Mouse (Mus musculus): Measurements from ENCODE around the gene Rnf169.
"Not testable (repeated sequence)": the region's sequence is repeated elsewhere in the genome, so short reads cannot be mapped to it uniquely, and the experiment has no call there.

Gene Rnf169

GRCm38 (mm10) chr7:99979546-99980131, 609 bp downstream of the Rnf169 start:
- peak; percentile 21 for DNase-seq (ENCODE audit: low spot score)

GRCm38 (mm10) chr7:99979081-99979480, 1.2 kb downstream of the Rnf169 start:
- DNase-seq (ENCODE audit: low spot score): no peak

GRCm38 (mm10) chr7:99978041-99978440, 2.2 kb downstream of the Rnf169 start:
- no peak for DNase-seq (ENCODE audit: low spot score)

- DNase-seq (ENCODE audit: low spot score): no peak
Observed at GRCm38 (mm10) chr7:99975819-99976575, 4.3 kb downstream of the Rnf169 start.

- no peak for DNase-seq (ENCODE audit: low spot score)
Observed at GRCm38 (mm10) chr7:99974208-99974970, 5.9 kb downstream of the Rnf169 start.

- not testable (repeated sequence) for DNase-seq (ENCODE audit: low spot score)
Observed at GRCm38 (mm10) chr7:99972912-99973311, 7.3 kb downstream of the Rnf169 start.

GRCm38 (mm10) chr7:99971926-99972325, 8.3 kb downstream of the Rnf169 start:
- no peak for DNase-seq (ENCODE audit: low spot score)

GRCm38 (mm10) chr7:99969151-99969550, 11.1 kb downstream of the Rnf169 start:
- DNase-seq (ENCODE audit: low spot score): no peak

GRCm38 (mm10) chr7:99966011-99966721, 14.1 kb downstream of the Rnf169 start:
- no peak for DNase-seq (ENCODE audit: low spot score)

GRCm38 (mm10) chr7:99965020-99965841, 15.0 kb downstream of the Rnf169 start:
- no peak for DNase-seq (ENCODE audit: low spot score)

GRCm38 (mm10) chr7:99963237-99963860, 16.9 kb downstream of the Rnf169 start:
- DNase-seq (ENCODE audit: low spot score): no peak

GRCm38 (mm10) chr7:99962536-99963236, 17.6 kb downstream of the Rnf169 start:
- no peak for DNase-seq (ENCODE audit: low spot score)

- DNase-seq (ENCODE audit: low spot score): no peak
Observed at GRCm38 (mm10) chr7:99961518-99961917, 18.7 kb downstream of the Rnf169 start.

- DNase-seq (ENCODE audit: low spot score): not testable (repeated sequence)
Observed at GRCm38 (mm10) chr7:99960571-99960970, 19.7 kb downstream of the Rnf169 start.

GRCm38 (mm10) chr7:99957226-99957965, 22.9 kb downstream of the Rnf169 start:
- DNase-seq (ENCODE audit: low spot score): no peak

GRCm38 (mm10) chr7:99956095-99956494, 24.2 kb downstream of the Rnf169 start:
- no peak for DNase-seq (ENCODE audit: low spot score)

- DNase-seq (ENCODE audit: low spot score): no peak
Observed at GRCm38 (mm10) chr7:99954212-99954611, 26.0 kb downstream of the Rnf169 start.

GRCm38 (mm10) chr7:99953442-99954098, 26.7 kb downstream of the Rnf169 start:
- DNase-seq (ENCODE audit: low spot score): no peak

- DNase-seq (ENCODE audit: low spot score): no peak
Observed at GRCm38 (mm10) chr7:99947329-99947728, 32.9 kb downstream of the Rnf169 start.

All from adipocyte (in vitro differentiated cells).